Mouse (Mus musculus): ENCODE measurements around the gene Exoc3.

- TF ChIP-seq CTCF (IDR thresholded peaks at IDR 0.05; ENCODE audit: low read depth) (no peak), EP300 (IDR thresholded peaks at IDR 0.05; ENCODE audit: low read depth) (no peak)
These were observed 61.2 kb downstream of the Exoc3 start for GRCm38 (mm10) chr13:74147327-74147726.
